Mouse (Mus musculus) regulatory T cell (primary cell): Measurements from ENCODE around the gene Wfikkn1.

ENCODE experiments used
- in situ Hi-C: fragments of 300-600 bp; cut with MboI, MseI; formaldehyde crosslinking; loops from one replicate; pipeline ENCODE4 v1.15.1; 2025; ENCODE audit warnings: high pct_unique_total_duplicates

The Wfikkn1 gene

DNA sequence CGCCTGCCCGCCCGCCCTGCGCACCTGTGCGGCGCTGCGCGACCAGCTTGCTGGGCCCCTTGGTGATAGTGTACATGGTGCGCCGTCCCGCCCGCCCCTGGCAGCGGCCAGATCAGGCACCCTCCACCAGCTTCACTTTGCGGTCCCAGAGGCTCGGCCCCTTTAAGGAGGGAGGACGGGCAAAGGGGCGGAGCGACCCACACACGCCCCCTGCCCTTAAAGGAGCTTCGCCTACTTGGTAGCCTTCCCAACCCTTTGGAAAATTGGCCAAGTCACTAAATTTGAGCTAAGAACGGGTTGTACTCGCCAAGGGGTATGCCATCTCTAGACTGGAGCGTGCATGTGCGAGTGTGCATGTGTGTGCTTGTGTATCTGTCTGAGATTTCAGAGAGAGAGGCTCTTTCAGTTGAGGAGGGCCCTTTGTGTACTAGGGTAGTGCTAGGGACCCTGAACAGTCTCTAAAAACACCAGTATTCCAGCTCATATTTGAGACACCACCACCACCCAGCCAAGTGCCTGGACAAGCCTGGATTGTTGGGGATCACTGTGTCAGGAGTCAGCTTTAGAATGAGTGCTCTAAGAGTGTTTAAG, 12.0 kb downstream of the Wfikkn1 start, which contains the start of gene Mcrip2:
Gene Mcrip2, minus strand, starts transcription at position 164 of the 591 bp plus-strand sequence.
- in situ Hi-C loops, result no loop called here

DNA sequence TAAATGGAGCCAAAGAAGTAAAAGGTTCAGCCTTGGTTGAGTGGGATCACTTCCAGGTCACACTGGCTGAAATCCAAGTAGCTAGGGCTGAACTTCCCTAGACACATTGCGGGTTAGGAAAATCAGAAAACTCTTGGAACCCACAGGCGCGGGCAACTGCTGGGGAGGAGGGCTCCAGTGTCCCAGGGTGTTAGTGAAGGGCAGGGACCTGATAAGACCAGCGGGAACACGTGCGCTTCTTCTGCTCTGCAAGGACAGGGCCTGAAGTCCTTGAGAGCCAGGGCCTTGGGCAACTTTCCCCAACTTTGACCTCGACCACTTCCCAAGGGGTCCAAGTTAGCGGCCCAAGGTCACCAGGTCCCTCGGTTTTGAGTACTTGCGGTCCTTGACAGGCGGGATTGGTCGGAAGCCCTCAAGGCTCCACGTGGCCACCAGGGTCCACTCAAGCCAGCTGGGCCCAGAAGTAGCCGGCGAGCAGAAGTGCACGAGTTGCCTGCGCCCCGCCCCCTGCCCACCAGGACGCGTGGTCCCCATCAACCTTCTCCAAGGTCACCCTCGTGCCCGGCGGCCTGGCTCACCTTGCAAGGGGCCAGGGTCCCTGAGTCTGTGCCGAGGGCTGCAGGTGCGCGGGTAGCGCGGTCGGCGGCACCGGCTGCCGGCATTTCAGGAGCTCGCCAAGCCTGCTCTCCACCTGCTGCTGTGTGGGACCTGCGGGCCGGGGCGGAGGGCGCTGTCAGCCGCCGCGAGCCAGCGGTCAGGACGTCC, 12.6 kb downstream of the Wfikkn1 start:
- in situ Hi-C loops, result no loop called here

DNA sequence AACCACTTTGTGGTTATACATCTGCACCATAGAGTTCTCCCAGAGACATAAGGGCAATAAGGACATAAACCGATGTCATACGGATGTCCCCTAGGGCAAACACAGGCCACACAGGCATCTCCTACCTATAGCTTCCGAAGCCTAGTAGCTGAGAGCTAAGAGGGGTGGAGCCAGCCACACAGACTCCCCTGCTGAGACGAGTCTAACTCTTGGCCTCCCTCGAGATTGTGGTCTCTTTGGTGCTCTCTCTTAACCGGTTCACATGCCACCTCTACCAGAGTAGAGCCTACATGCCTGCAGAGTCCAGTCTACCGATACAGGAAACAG, 13.2 kb downstream of the Wfikkn1 start:
- in situ Hi-C loops, result no loop called here

DNA sequence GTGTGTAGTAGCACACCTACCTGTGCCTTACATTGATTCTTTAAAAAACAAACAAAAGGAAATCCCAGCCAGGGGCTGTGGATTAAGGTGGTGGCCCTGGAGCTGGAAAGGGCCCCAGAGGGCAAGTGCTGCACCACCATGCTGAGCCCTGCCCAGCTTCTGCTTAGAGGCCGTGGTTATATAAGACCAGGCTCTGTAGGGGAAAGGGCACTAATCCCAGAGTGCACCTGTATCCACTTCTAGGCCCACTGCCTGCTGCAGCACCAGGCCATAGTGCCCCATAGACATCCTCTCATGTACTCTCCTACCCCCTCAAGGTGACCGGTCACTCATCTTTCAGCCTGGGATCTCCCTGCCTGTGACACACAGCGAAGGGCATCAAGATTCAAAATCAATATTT, 14.5 kb downstream of the Wfikkn1 start:
- in situ Hi-C loops, result no loop called here

DNA sequence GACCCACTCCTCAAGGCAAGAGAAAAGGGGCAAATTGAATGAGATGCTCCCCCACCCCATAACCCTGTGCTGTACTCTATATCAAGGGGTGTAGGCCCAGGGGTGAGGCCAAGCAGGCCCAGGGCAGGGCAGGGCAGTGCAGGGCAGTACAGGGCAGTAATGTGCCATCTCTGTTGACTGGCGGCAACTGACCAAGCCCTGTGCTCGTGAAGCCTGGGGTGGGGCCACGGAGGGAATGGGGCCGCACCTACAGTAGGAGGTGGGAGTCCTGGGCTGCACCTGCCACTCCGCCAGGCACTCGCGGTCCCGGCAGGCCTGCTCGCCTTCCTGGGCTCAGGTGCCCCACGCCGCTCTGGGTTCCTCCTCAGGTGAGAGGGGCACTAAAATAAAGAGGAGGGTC, 15.4 kb downstream of the Wfikkn1 start:
- in situ Hi-C loops, result no loop called here

DNA sequence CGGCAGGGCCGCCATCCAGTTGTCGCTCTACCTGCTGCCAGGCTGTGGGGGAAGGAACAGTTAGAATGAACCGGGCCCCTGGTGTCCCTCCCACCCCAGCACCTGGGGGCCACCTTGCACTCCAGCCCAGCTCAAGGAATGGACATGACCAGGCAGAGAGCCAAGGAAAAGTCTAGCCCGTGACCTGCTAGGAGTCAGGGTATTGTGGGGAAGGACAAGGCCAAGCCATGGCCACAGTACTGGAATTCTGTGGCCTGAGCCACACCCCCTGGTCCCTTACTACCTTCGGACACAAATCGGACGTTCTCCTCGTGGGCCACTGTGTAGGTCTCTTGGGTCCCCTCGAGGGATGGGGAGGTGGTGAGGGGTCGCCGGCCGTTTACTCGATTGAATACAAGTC, 16.3 kb downstream of the Wfikkn1 start:
- in situ Hi-C loops, result no loop called here

DNA sequence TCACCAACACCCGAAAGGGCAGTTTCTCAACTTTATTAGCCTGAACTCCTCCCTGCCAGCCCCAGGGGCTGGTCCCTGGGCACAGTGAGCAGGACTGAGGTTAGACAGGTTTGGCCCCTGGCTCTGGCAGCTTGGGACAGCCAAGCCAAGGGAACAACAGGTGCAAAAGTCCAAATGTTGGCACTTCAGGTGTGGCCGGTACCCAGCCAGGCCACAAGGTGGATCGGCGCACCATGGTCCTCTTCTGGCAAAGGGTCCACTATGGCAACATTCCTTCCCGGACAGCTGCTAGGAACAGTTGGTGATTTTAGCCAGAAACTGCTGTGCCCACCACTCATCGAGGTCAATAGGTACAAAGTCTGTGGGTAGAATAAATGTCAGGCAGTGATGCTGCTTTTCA, 17.0 kb downstream of the Wfikkn1 start:
- in situ Hi-C loops, result no loop called here

DNA sequence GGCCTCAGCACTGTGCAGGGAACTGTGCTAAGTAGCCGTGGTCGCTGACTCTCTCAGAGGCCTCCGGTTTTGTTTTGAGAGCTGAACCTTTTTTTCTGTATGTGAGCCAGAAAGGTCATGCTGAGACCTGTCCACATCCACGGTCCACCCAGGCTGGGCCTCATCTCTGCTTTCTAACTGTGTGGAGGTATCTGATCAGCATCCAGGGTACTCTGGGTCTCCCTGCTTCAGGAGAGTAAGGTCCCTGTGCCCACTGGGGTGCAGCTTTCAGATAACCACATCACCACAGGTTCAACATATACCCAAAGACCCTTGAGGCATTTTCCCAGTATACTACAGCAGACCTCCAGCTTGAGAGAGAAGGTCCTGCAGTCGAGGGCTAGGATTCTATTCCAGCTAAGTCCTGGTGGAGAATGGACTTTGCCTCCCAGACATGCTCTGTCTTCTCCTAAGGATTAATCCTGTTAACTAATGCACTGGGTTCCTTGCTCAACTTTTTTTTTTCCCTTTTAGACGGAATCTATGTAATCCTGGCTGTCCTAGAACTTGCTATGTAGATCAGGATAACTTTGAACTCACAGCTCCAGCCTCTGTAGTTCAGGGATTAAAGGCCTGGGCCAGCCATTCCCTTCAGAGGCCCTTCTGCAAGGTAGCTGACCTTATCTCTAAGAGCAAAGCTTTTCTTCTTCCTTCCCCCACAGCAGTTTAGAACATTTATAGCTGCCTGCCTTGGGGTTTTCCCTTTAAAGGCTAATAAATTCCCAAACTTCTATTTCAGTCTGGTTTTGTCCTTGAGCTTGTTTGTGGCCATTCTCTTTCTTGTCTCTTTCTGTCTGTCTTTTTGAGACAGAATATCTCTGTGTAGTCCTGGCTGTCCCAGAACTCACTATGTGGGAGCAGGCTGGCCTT, 18.7 kb downstream of the Wfikkn1 start:
- in situ Hi-C loops, result no loop called here

DNA sequence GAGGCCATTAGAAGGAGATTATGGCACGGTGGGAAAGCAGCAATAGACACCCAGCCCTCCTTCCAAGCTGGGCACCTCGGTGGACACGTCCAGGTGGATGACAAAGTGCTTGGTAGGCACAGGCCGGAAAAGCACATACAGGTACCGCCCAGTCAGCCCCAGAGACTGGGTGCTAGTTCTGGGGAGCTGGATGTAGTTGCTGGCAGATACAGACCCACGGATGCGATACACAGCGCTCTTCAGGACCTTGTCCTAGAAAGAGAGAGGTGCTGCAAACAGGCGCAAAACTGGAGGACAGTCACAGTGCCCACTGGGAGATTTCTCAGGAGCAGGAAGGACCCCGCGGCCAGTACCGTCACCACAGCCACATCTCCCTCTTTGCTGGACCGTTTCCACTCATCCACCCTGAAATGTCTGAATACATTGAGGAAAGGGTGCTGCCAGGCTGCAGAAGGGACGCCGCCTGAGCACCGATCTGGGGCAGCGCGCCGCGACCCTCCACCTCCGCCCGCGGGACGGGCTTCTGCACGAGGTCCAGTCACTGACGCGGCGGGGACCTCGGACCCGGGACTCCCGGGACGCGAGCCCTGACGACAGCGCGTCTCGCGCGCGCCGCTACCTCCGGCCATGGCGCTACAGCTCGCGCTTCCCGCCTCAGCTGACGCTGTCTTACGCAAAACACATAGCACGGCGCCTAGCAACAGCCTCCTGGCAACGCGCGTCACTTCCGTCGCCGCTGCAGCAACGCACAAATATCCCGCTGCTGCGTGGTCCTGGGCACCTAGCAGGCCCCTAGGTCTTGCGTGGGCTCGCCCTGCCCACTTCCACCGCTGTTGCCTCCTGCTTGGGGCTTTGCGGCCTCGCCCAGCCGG, 19.6 kb downstream of the Wfikkn1 start, which contains the start of gene Wdr90:
Gene Wdr90, minus strand, starts transcription at position 670 of the 872 bp plus-strand sequence.
- in situ Hi-C loops, result no loop called here

DNA sequence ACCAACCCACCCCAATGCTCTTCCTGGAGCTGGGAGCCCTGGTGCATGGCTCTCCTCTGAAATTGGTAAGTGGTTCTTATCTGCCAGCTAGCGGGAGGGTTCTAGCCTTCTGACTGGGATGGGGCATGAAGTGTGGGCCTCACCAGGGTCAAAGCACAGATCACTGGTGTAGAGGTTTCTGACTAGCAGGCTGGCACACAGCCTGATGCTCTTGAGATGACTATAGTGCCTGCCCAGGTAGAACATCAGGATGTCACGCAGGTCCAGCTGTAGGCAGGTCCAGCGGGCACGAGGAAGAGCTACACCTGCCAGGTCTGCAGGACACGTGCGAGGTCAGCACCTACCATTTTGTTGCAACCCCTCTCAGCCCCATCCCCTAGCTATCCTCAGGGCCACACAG, 20.4 kb downstream of the Wfikkn1 start:
- in situ Hi-C loops, result no loop called here

DNA sequence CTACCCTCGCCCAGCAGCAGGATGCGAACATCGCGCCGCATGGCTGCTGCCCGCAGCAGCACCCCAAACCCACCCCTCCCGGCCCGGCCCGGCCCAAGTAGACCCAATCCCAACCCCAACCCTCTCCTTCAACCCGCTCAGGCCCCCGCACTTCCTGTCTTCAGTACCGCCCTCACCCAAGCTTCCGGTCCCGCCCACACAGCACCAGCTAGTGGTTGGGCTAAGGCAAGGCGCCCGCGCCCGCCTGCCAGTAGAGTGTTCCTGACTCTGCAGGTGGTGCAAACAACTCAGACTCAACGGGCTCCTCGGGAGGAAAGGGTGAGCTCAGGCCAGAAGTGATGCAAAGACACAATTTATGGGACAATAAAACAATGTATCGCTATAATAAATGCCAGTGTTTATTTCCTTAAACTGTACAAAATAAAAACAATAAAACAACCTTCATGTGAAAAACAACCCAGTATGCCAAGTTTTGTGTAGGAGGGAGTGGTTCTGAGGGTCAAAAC, 36.2 kb downstream of the Wfikkn1 start, which contains the start of gene Rhot2:
Gene Rhot2, minus strand, starts transcription at position 456 of the 506 bp plus-strand sequence.
- in situ Hi-C loops, result no loop called here

DNA sequence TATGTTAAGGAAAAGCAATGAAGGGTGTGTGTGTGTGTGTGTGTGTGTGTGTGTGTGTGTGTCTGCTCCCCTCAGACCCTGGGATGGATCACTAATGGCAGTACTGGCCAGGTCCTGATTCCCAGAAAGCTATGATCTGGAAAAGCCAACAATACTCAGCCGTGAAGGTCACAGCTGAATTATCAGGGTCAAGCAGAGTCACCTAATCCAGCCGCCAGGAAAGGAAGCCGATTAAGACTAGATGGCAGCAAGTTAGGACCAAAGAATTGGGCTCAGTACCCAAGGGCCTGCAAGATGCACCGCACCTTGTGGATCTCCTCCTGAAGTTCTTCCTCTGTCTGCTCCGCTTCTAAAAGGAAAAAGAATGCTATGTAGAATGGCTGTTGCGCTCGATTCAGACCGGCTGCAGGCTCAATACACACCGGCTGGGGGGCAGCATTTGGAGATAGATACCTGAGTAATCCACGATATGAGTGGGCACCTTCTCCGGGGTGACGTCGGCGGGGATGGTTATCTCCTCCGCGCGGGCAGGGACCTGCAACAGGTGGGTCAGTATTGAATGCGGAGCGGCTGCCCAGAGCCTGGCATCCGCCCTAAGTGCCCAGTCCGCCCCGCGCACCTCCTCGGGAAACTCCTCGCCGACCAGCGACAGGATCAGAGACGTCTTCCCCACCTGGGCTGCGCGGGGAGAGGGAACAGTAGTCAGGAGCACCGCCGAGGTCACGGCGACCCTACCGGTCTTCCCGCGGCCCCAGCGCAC, 36.8 kb downstream of the Wfikkn1 start:
- in situ Hi-C loops, result no loop called here

DNA sequence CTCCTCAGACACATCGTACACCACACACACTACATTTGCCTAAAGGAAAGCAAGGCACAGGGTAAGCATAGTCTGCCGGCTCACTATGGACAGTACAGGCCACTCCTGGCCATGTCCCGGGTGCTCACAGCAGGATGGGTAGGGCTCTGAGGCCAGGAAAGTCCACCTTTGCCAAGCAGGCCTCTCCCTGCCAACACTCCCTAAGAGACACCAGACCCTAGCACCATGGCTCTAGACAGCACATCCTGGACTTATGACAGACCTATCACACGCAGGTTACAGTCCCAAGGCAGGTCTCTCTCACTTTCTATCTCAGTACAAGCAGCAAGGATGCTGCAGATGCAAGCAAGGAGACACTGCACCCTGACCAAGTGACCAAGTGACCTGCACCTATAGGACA, 37.5 kb downstream of the Wfikkn1 start:
- in situ Hi-C loops, result no loop called here

DNA sequence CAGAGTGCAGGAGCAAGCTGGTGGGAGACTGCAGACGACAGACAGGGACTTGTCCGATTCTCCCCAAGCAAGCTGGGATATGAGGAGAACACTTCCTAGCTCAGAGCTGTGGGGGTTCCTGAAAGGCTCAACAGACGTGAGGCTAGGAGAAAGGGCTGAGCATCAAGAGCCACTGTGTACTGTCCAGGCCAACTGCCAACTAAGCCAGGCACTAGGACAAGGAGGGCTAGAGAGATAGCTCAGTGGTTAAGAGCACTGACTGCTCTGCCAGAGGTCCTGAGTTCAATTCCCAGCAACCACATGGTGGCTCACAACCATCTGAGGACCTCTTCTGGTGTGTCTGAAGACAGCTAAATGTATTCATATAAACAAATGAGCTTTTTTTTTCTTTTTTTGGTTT, 38.1 kb downstream of the Wfikkn1 start:
- in situ Hi-C loops, result no loop called here

DNA sequence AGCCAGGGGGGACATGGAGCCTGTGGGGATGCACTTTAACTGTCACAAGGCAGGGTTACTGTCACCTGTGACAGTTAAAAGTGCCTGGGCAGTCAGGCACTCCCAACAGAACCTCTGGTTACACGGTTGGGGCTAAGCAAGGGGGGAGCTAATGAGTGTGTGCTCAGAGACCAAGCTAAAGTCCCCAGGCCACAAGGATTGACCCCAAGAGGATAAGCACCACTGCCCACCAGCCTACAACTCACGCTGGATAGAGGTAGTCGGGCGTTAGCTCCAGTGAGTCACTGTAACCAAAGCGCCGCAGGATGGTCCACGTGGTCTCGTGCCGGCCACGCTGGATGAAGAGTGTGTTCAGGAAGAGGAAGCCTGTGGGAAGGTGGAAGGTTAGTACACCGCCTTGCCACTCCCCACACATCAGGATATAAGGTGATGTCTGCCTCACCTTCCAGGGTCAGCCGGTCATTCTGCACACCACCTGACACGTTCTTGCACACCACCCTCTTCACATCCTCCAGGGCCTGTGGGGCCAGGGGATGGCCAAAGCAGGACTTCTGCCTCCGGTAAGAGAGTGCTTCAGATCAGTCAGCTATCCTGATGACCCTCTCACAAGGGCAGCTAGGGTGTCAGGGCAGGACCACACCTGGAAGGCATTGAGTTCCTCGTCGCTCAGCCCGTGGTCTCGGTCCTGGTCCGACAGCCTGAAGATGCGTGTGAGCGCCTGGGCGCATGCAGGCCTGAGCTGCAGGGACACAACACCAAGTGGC, 39.4 kb downstream of the Wfikkn1 start, which contains the start of gene Gm20683:
Gene Gm20683, minus strand, starts transcription at position 647 of the 764 bp plus-strand sequence.
- in situ Hi-C loops, result no loop called here

DNA sequence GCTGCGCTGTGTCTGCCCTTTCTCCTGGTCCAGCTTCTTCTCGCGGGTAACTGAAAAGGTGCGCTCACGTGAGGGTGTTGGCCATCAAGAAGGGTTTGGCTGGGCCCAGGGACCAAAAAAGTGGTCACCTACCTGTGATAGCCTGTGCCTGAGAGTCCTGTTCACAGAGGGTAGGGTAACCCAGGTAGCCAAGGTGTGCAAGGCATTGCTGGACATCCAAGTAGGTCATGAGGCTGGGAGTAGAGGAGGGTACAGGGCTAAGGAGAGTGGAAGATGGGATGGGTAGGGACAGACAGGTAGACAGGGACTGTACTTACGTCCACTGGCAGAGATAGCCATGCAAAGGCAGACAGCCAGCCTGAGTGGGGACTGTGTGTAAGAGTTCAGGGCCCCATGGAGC, 40.1 kb downstream of the Wfikkn1 start:
- in situ Hi-C loops, result no loop called here

DNA sequence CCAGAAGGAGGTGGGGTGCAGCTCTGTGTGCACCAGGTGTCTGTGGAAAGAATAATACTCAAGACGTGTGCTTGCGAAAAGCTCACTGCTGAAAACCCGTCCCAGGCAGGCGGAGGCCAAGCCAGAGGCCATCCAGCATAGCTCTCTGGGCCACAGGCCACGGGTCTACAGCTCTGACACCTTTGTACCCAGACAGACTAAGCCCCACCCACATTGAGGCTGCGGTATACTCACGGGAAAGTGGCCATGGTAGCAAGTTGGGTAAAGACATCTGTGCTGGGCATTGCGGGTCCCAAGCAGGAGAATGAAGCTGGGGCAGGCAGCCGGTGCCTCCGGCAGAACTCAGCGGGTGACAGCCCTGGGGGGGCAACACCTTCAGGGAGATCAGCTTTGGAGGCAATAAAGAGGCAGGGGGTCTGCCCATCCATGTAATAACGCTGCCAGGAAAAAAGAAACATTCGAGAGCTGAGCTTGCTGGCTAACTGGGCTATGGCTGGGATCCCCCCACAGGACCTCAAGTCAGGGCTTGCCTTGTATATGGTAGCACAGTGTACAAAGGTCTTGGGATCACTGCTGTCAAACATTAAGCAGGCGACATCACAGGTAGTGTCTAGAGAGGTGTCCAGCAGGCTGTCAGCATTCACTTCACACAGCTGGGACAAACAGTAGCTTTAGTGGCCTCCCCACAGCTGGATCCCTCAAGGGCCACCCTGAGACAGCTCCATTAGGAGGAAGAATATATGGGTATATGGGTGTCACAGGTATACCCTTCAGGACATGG, 41.0 kb downstream of the Wfikkn1 start:
- in situ Hi-C loops, result no loop called here

DNA sequence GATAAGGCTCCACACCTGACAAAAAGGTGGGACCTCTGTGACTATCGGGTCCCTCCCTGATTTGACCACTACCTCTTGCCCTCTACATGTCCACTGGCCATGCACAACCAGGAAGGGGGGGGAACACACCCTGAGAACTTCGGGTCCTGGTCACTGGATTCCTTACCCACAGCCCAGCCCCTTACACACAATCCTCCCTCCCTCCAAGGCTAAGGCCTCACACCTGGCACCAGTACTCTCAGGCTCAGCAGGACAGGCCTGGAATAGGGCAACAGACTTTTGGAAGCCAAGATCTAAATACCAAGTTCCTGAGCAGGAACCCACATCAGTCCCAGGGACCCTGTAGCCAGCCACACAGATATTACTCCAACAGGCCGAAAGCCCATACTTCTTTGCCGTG, 41.8 kb downstream of the Wfikkn1 start:
- in situ Hi-C loops, result no loop called here

DNA sequence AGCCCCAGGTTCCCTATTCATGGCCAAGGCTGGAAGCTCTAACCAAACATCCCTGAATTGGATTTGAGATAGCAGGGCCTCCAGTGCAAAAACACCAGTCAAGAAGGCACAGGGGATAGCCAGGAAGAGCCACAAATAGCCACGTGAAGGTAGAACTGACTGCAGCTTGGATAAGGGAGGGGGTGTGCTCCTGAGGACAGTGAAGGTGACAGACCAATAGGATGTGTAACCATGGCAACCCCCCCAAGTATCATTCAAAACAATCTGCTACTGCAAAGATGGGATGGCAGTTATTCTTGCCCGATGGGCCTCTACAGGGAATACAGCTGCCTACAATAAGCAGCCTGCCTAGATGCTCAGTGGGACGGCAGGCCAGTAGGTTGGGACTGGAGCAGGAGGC, 43.1 kb downstream of the Wfikkn1 start:
- in situ Hi-C loops, result no loop called here
